Mouse (Mus musculus): ENCODE results near the gene Noa1.

The Noa1 gene

GRCm38 (mm10) chr5:77253154-77253553, 56.7 kb downstream of the Noa1 start:
- no peak for DNase-seq (ENCODE audit: low spot score in 2 of 2)

- DNase-seq (ENCODE audit: low spot score in 2 of 2) = no peak
Measured at GRCm38 (mm10) chr5:77252115-77252827, 57.6 kb downstream of the Noa1 start.

- no peak for DNase-seq (ENCODE audit: low spot score in 2 of 2)
Measured at GRCm38 (mm10) chr5:77251656-77252055, 58.2 kb downstream of the Noa1 start.

GRCm38 (mm10) chr5:77250083-77250482, 59.8 kb downstream of the Noa1 start:
- no peak for DNase-seq (ENCODE audit: low spot score in 2 of 2)

GRCm38 (mm10) chr5:77245787-77246671, 63.9 kb downstream of the Noa1 start:
- no peak for DNase-seq (ENCODE audit: low spot score in 2 of 2)

- DNase-seq (ENCODE audit: low spot score in 2 of 2) = no peak
Measured at GRCm38 (mm10) chr5:77245463-77245786, 64.5 kb downstream of the Noa1 start.

GRCm38 (mm10) chr5:77244331-77244987, 65.4 kb downstream of the Noa1 start:
- no peak for DNase-seq (ENCODE audit: low spot score in 2 of 2)
